Mouse (Mus musculus): ENCODE measurements at regions not wholly inside any gene's neighbourhood (a gene's known extent, or its start where the extent isn't known, plus 50 kb on each side); places are given as distances from the start of the nearest gene placed in this dataset.

DNA sequence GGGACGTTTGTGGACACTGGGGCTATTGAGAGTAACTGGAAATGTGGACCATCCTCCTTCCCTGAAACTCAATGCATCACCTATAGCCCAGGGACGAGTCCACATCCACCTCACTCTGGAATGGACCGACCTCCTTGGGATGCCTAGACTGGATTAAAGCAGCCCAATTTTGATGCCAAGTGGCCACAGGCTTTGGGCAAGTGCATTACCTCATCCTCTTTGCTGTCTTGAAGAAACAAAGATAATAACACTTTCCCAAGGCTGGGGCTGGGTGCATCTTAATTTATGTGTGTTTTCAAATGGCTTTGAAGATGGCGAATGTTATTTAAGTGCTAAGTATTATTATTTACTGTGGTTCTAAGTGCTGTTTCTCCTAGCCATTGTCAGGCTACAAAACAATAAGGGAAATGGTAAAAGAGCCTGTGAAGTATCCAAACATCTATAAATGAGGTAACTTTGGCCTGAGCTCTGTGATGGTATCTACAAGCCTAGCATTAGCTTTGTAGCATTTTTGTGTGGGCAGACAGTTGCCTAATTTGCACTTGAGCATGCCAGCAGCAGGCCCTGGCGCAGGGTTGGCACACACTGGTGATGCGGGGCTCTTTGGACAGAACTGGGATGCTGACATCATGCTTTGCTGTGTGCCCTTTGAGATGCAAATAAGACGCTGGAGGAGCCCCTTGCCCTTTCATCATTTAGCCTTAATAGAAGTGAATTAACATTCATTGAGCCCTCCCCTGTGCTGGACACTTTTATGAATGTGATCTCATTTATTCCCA is 1423.7 kb downstream of the Gsdmc2 start:
- TF ChIP-seq POLR2A (IDR thresholded peaks at IDR 0.05; ENCODE audit: low read depth, low read length), result no peak
- no peak for TF ChIP-seq CTCF (IDR thresholded peaks at IDR 0.05; ENCODE audit: extremely low read depth, insufficient read depth, insufficient read length, insufficient replicate concordance)

Measured in spleen, adult 2 months (tissue).